Mouse (Mus musculus): Measurements from ENCODE around the gene Mical3.

DNA sequence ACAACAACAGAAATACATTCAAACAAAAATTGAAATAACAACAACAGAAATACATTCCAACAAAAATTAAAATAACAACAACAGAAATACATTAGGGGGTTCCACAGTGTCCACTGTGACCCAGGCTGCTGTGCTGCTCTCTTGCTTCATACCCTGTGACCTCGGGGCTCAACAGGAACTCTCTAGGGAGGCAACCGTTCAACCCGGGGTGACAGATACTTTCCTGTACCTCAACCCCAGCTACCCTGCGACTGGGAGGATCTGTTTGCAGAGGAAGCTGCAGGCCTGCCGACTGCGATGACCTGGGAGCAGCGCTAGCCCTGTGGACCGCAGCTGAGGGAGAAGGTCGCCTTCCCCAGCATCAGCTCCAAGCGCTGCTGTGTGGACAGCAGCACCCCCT, 14.4 kb downstream of the Mical3 start:
- TF ChIP-seq GATA1 (IDR thresholded peaks at IDR 0.05; ENCODE audit: borderline replicate concordance, low read length) (no peak), FLI1 (IDR thresholded peaks at IDR 0.05; ENCODE audit: low read length) (no peak)
